Mouse (Mus musculus) stomach, postnatal 0 days (tissue): ENCODE data around the gene Tmprss13. TPM values are rescaled to one million over a fixed set of nuclear protein-coding genes. Genes with fewer than 3 reads are reported as not detected.
A peak's percentile ranks its signal among the peaks of the same experiment; 100 is the strongest.

ENCODE experiments used
- ATAC-seq: fragments of 200-750 bp; cut with Nextera tagmentation; 2 replicates; pipeline ENCODE4 v1.8.0; 2017; ENCODE audit not compliant: low FRiP score, low TSS enrichment
- DNase-seq: peaks from one replicate; pipeline ENCODE4 v3.0.0-alpha.2; 2016; ENCODE audit warnings: low spot score
- H3K27ac ChIP-seq: fragments of 300-500 bp; sonication (generic); replicated peaks from 2 replicates; pipeline ENCODE4 v1.5.1; 2014; ENCODE audit warnings: mild to moderate bottlenecking, control low read depth
- H3K27me3 ChIP-seq: fragments of 300-500 bp; sonication (generic); 2 replicates; pipeline ENCODE4 v1.6.1; 2014; ENCODE audit warnings: low read length; ENCODE audit not compliant: control insufficient read depth, insufficient read depth
- H3K36me3 ChIP-seq: fragments of 300-500 bp; sonication (generic); 2 replicates; pipeline ENCODE4 v1.6.1; 2014; ENCODE audit warnings: low read length, mixed read lengths; ENCODE audit not compliant: control insufficient read depth, insufficient read depth
- H3K4me1 ChIP-seq: fragments of 300-500 bp; sonication (generic); replicated peaks from 2 replicates; pipeline ENCODE4 v1.6.1; 2014; ENCODE audit warnings: antibody characterized with exemption; ENCODE audit not compliant: control insufficient read depth, insufficient read depth
- H3K4me2 ChIP-seq: fragments of 300-500 bp; sonication (generic); replicated peaks from 2 replicates; pipeline ENCODE4 v1.6.1; 2014; ENCODE audit warnings: low read depth, mild to moderate bottlenecking, control low read depth, moderate library complexity
- H3K4me3 ChIP-seq: fragments of 300-500 bp; sonication (generic); 2 replicates; pipeline ENCODE4 v1.5.1; 2014; ENCODE audit warnings: low read depth, low read length, control low read depth
- H3K9ac ChIP-seq: fragments of 300-500 bp; sonication (generic); 2 replicates; pipeline ENCODE4 v1.6.1; 2014; ENCODE audit warnings: mild to moderate bottlenecking, low read length, control low read depth, mixed read lengths
- H3K9me3 ChIP-seq: fragments of 300-500 bp; sonication (generic); 2 replicates; pipeline ENCODE4 v1.6.1; 2016; ENCODE audit warnings: low read length; ENCODE audit not compliant: control insufficient read depth
- CTCF ChIP-seq: IDR thresholded peaks from 2 replicates; pipeline ENCODE4 v1.5.1; 2016; ENCODE audit warnings: antibody characterized with exemption, low read depth, mild to moderate bottlenecking, moderate library complexity
- EP300 ChIP-seq: optimal IDR thresholded peaks from 2 replicates; pipeline ENCODE3; 2016; ENCODE audit warnings: antibody characterized with exemption
- WGBS: fragments of 180-500 bp; shearing (Covaris S2); extraction: QIAGEN DNeasy Blood & Tissue Kit; methylation state at CpG from one replicate; pipeline ENCODE4 v1.1.7; 2014; 5-methylcytosine and 5-hydroxymethylcytosine counted together
- polyA plus RNA-seq: library from polyadenylated mRNA; unstranded; fragments of >200 nt; fragmentation: Nextera tagmentation; extraction: Ambion mirVana; gene quantifications from 2 replicates; pipeline ENCODE4 v1.2.1, GENCODE M21; 2015

Tmprss13 gene
- polyA plus RNA-seq, 1 experiment from 2014 or later, result 33.1 TPM

DNA sequence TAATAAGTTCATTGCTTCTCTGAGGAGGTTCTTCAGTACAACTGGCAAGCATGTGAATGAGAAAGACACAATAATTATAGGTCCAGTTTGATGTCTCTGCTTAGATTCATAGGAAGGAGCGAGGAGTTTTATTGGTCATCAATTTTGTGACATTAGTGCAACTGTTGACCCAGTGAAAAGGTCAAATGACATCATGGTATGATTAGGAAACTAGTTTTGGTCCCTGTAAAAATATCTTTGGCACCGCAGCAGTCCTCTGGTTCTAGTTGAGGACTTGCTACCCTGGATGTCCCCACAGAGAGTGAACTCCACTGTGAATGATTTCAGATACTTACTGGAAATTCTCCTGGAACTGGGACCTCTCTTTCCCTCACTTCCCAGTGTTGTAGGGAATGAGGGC lies 36.3 kb downstream of the Tmprss13 start:
- ATAC-seq (no peak), DNase-seq (no peak)
- no peak overlapping the region for H3K4me2 ChIP-seq
- no peaks in the 10 kb centered on the region for H3K27me3 ChIP-seq
- TF ChIP-seq EP300 (no peak), CTCF (no peak)
- H3K27ac ChIP-seq, result no peak overlapping the region
- no peak overlapping the region for H3K4me3 ChIP-seq
- H3K9me3 ChIP-seq, result no peaks in the 10 kb centered on the region
- 78% methylated on average over 2 of the region's 2 CpGs for WGBS
- no peak overlapping the region for H3K9ac ChIP-seq
- H3K4me1 ChIP-seq, result no peaks in the 10 kb centered on the region
- no peaks in the 10 kb centered on the region for H3K36me3 ChIP-seq

DNA sequence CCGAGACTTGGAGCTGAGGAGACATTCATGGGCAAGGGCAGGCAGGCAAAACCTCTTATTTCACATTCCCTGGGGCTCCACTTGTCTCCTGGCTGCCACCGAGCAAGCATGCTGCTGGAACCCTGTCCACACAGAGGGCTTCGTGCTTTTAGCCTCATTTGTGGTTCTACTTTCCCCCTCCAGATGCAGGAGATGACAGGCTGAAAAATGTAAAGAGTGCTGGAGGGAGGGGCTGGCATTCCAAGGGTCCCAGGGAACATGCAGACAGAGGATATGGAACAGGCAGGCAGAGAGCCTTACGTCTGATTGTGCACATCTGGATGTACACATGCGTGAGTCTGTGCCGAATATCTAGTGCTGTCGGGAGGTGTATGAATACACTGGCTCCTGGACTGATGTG lies 39.5 kb downstream of the Tmprss13 start:
- H3K9ac ChIP-seq, result no peak overlapping the region
- no peaks in the 10 kb centered on the region for H3K36me3 ChIP-seq
- TF ChIP-seq EP300 (no peak), CTCF (no peak)
- H3K27me3 ChIP-seq, result no peaks in the 10 kb centered on the region
- no peak overlapping the region for H3K27ac ChIP-seq
- 22% methylated on average over 7 of the region's 7 CpGs for WGBS
- ATAC-seq (no peak), DNase-seq (no peak)
- no peak overlapping the region for H3K4me2 ChIP-seq
- no peaks in the 10 kb centered on the region for H3K9me3 ChIP-seq
- H3K4me3 ChIP-seq, result no peak overlapping the region
- no peaks in the 10 kb centered on the region for H3K4me1 ChIP-seq

DNA sequence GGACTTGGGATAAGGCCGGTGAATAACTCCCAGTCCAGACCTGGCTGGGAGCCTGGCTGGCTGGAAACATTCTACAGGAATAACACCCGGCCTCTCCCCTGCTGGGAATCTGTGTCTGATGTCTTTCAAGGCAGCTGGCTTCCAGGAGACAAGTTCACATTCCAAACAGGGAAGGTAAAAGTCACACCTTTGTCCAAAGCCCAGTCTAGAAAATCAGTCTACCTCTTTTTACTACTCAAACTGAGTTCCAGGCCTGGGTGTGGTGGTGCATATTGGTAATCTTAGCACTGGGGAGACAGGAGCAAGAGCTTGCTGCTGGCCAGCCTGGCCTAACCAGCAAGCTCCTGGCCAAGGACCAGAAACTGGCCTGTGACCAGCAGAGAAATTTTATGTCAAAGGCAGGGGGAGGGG lies 43.2 kb downstream of the Tmprss13 start:
- ATAC-seq (no peak), DNase-seq (peak; percentile 38)
- Histone ChIP-seq H3K4me1 (no peaks in the 10 kb centered on the region), H3K36me3 (no peaks in the 10 kb centered on the region), H3K4me2 (no peak overlapping the region), H3K27ac (no peak overlapping the region), H3K9ac (no peak overlapping the region), H3K9me3 (no peaks in the 10 kb centered on the region), H3K27me3 (no peaks in the 10 kb centered on the region), H3K4me3 (no peak overlapping the region)
- WGBS, result 28% methylated on average over 2 of the region's 2 CpGs
- TF ChIP-seq EP300, result no peak
- TF ChIP-seq CTCF, result no peak

DNA sequence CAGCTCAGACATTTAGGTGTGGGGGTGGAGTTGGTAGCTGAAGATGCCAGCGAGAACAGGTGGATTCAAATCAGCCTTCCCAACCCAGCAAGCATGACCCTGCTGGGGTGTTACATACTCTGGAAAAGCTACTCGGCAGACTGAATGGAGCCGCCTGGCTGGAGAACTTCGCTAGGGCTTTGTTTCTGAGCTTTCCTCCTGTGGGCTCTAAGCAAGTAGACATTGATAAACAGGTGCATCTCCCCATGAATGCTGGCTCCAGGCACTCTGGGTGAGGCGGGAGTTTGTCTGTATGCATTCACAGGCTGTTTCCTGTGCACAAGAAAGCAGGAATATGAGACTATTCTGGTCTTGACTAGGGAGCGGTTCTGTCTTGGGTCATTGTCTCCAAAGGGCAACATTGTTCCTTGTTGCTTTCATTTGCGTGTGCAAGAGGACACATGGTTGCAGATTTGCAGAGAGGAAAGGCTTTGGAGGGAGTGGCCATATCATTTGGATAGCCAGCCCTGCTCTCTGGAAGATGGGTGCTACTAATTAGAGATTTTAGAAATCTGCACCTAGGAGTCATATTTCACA lies 44.8 kb downstream of the Tmprss13 start:
- TF ChIP-seq CTCF (no peak), EP300 (no peak)
- H3K27ac ChIP-seq, result no peak overlapping the region
- no peak overlapping the region for H3K9ac ChIP-seq
- 68% methylated on average over 7 of the region's 7 CpGs for WGBS
- H3K4me3 ChIP-seq, result no peak overlapping the region
- H3K9me3 ChIP-seq, result no peaks in the 10 kb centered on the region
- no peak overlapping the region for H3K4me2 ChIP-seq
- ATAC-seq (no peak), DNase-seq (no peak)
- no peaks in the 10 kb centered on the region for H3K27me3 ChIP-seq
- no peaks in the 10 kb centered on the region for H3K36me3 ChIP-seq
- H3K4me1 ChIP-seq, result no peaks in the 10 kb centered on the region

DNA sequence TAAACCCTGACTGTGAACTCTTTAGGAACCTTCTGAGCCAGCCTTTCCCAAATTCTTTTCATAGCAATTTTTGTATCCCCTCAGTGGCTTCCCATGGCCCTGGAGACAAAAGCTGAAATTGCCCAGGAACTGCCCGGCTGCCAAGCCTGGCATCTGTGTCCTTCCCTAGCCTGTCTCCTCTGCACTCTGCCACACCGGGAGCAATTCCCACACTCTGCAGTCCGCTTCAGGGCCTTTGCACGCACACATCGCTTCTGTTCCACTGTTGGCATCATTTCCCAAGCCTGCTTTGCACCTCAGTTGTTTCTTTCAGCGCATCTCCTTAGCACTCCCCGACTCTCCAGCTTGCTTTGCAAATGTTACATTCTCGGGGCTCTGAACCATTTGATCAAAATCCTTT lies 48.8 kb downstream of the Tmprss13 start:
- Histone ChIP-seq H3K4me3 (no peak overlapping the region), H3K36me3 (no peaks in the 10 kb centered on the region), H3K4me2 (no peak overlapping the region), H3K9ac (no peak overlapping the region), H3K27ac (no peak overlapping the region), H3K9me3 (no peaks in the 10 kb centered on the region), H3K4me1 (no peaks in the 10 kb centered on the region; the same call in 1 of the 2 replicates), H3K27me3 (no peaks in the 10 kb centered on the region)
- DNase-seq (no peak), ATAC-seq (no peak)
- TF ChIP-seq CTCF (no peak), EP300 (no peak)
- 57% methylated on average over 8 of the region's 8 CpGs for WGBS

DNA sequence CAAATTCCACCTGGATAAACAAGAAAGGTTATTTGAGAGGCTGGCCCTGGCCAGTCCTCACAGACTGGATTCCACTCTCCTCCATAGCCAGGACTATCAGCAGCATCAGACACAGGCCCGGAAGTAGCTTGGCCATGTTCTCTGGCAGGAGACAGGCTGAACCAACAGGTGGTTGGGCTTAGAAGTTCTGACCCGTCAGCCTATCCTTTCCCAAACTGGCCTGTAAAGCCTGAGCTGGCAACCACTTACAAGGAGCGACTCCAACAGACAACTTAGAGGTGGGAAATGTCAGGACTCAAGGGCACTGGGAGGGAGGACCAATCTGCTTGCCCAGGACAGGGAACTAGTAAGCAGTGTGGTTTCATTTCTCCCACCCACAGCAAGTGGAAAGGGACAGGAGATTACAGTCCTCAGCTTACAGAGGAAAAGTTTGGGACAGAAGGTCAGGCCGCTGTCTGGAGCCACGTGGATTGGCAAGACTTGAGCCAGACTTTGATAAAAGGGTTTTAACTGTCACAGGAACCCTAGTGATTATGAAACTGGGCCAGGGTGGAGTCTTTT lies 49.5 kb downstream of the Tmprss13 start:
- Histone ChIP-seq H3K27ac (no peak overlapping the region), H3K4me2 (no peak overlapping the region), H3K9ac (no peak overlapping the region), H3K4me1 (no peaks in the 10 kb centered on the region; the same call in 1 of the 2 replicates), H3K27me3 (no peaks in the 10 kb centered on the region), H3K4me3 (no peak overlapping the region), H3K9me3 (no peaks in the 10 kb centered on the region), H3K36me3 (no peaks in the 10 kb centered on the region)
- no peak for DNase-seq
- no peak for ATAC-seq
- TF ChIP-seq EP300 (no peak), CTCF (no peak)
- WGBS, result 42% methylated on average over 5 of the region's 5 CpGs
